Mouse (Mus musculus): Measurements from ENCODE around the gene Traf3ip2. TPM values are rescaled to one million over a fixed set of nuclear protein-coding genes. Genes with fewer than 3 reads are reported as not detected.
A peak's percentile ranks its signal among the peaks of the same experiment; 100 is the strongest.

Gene Traf3ip2
- polyA plus RNA-seq, 1 experiment from 2014 or later, result 14.8 TPM

- Histone ChIP-seq H3K27ac (replicated peaks) (peak overlapping the region; percentile 73), H3K36me3 (replicated peaks) (no peaks in the 10 kb centered on the region), H3K4me1 (peaks cover 36% of the 10 kb centered on the region), H3K27me3 (replicated peaks; ENCODE audit: low read depth, poor library complexity, severe bottlenecking) (no peaks in the 10 kb centered on the region), H3K9me3 (no peaks in the 10 kb centered on the region; the same call in 1 of the 2 replicates), H3K4me3 (no peak overlapping the region)
- WGBS, result 67% methylated on average over 8 of the region's 8 CpGs
- no peak for DNase-seq (ENCODE audit: low spot score)
These were observed 24.6 kb upstream of the Traf3ip2 start for GRCm38 (mm10) chr10:39587973-39588746.

GRCm38 (mm10) chr10:39589765-39590546 lies 22.8 kb upstream of the Traf3ip2 start:
- Histone ChIP-seq H3K27ac (replicated peaks) (0 out of 2 replicates have a peak overlapping the region, but pooled peaks have one; percentile 21), H3K27me3 (replicated peaks; ENCODE audit: low read depth, poor library complexity, severe bottlenecking) (no peaks in the 10 kb centered on the region), H3K36me3 (replicated peaks) (peaks cover 5% of the 10 kb centered on the region; the same call in 1 of the 2 replicates), H3K4me3 (no peak overlapping the region), H3K4me1 (peaks cover 32% of the 10 kb centered on the region), H3K9me3 (peaks cover 8% of the 10 kb centered on the region; the same call in 1 of the 2 replicates)
- no peak for DNase-seq (ENCODE audit: low spot score)
- WGBS, result 85% methylated on average over 19 of the region's 19 CpGs

- peaks cover 8% of the 10 kb centered on the region; the same call in 1 of the 2 replicates for H3K9me3 ChIP-seq
- H3K27ac ChIP-seq (replicated peaks), result no peak overlapping the region
- peaks cover 5% of the 10 kb centered on the region; the same call in 1 of the 2 replicates for H3K36me3 ChIP-seq (replicated peaks)
- no peak overlapping the region for H3K4me3 ChIP-seq
- H3K27me3 ChIP-seq (replicated peaks; ENCODE audit: low read depth, poor library complexity, severe bottlenecking), result no peaks in the 10 kb centered on the region; the same call in 1 of the 2 replicates
- peaks cover 32% of the 10 kb centered on the region for H3K4me1 ChIP-seq
- DNase-seq (ENCODE audit: low spot score), result no peak
- WGBS, result 87% methylated on average over 10 of the region's 10 CpGs
These were observed 22.1 kb upstream of the Traf3ip2 start for GRCm38 (mm10) chr10:39590629-39591028.

GRCm38 (mm10) chr10:39592501-39592900 lies 20.2 kb upstream of the Traf3ip2 start:
- H3K4me1 ChIP-seq, result peaks cover 30% of the 10 kb centered on the region
- H3K36me3 ChIP-seq (replicated peaks), result peaks cover 5% of the 10 kb centered on the region; the same call in 1 of the 2 replicates
- H3K4me3 ChIP-seq, result no peak overlapping the region
- H3K9me3 ChIP-seq, result peaks cover 8% of the 10 kb centered on the region; the same call in 1 of the 2 replicates
- H3K27me3 ChIP-seq (replicated peaks; ENCODE audit: low read depth, poor library complexity, severe bottlenecking), result no peaks in the 10 kb centered on the region; the same call in 1 of the 2 replicates
- 78% methylated on average over 4 of the region's 4 CpGs for WGBS
- H3K27ac ChIP-seq (replicated peaks), result no peak overlapping the region
- no peak for DNase-seq (ENCODE audit: low spot score)

GRCm38 (mm10) chr10:39594716-39595115 lies 18.0 kb upstream of the Traf3ip2 start:
- Histone ChIP-seq H3K9me3 (peaks cover 8% of the 10 kb centered on the region; the same call in 1 of the 2 replicates), H3K36me3 (replicated peaks) (peaks cover 5% of the 10 kb centered on the region; the same call in 1 of the 2 replicates), H3K4me1 (peaks cover 15% of the 10 kb centered on the region), H3K27me3 (replicated peaks; ENCODE audit: low read depth, poor library complexity, severe bottlenecking) (no peaks in the 10 kb centered on the region; the same call in 1 of the 2 replicates), H3K4me3 (no peak overlapping the region), H3K27ac (replicated peaks) (no peak overlapping the region)
- 74% methylated on average over 1 of the region's 1 CpGs for WGBS
- DNase-seq (ENCODE audit: low spot score), result no peak

GRCm38 (mm10) chr10:39595862-39596261 lies 16.9 kb upstream of the Traf3ip2 start:
- peaks cover 8% of the 10 kb centered on the region; the same call in 1 of the 2 replicates for H3K9me3 ChIP-seq
- no peak for DNase-seq (ENCODE audit: low spot score)
- WGBS, result 90% methylated on average over 3 of the region's 3 CpGs
- H3K27me3 ChIP-seq (replicated peaks; ENCODE audit: low read depth, poor library complexity, severe bottlenecking), result no peaks in the 10 kb centered on the region; the same call in 1 of the 2 replicates
- no peak overlapping the region for H3K27ac ChIP-seq (replicated peaks)
- H3K36me3 ChIP-seq (replicated peaks), result peaks cover 5% of the 10 kb centered on the region; the same call in 1 of the 2 replicates
- no peak overlapping the region for H3K4me3 ChIP-seq
- H3K4me1 ChIP-seq, result peaks cover 12% of the 10 kb centered on the region

- 58% methylated on average over 9 of the region's 9 CpGs for WGBS
- no peak overlapping the region for H3K4me3 ChIP-seq
- no peak for DNase-seq (ENCODE audit: low spot score)
- no peaks in the 10 kb centered on the region; the same call in 1 of the 2 replicates for H3K27me3 ChIP-seq (replicated peaks; ENCODE audit: low read depth, poor library complexity, severe bottlenecking)
- H3K27ac ChIP-seq (replicated peaks), result no peak overlapping the region
- peaks cover 5% of the 10 kb centered on the region; the same call in 1 of the 2 replicates for H3K36me3 ChIP-seq (replicated peaks)
- peaks cover 12% of the 10 kb centered on the region for H3K4me1 ChIP-seq
- peaks cover 8% of the 10 kb centered on the region; the same call in 1 of the 2 replicates for H3K9me3 ChIP-seq
These were observed 15.5 kb upstream of the Traf3ip2 start for GRCm38 (mm10) chr10:39597116-39597791.

- no peaks in the 10 kb centered on the region; the same call in 1 of the 2 replicates for H3K27me3 ChIP-seq (replicated peaks; ENCODE audit: low read depth, poor library complexity, severe bottlenecking)
- H3K4me3 ChIP-seq, result no peak overlapping the region
- WGBS, result 67% methylated on average over 3 of the region's 3 CpGs
- H3K36me3 ChIP-seq (replicated peaks), result peaks cover 5% of the 10 kb centered on the region; the same call in 1 of the 2 replicates
- H3K4me1 ChIP-seq, result peaks cover 12% of the 10 kb centered on the region
- H3K27ac ChIP-seq (replicated peaks), result no peak overlapping the region
- no peak for DNase-seq (ENCODE audit: low spot score)
- H3K9me3 ChIP-seq, result peaks cover 8% of the 10 kb centered on the region; the same call in 1 of the 2 replicates
These were observed 14.9 kb upstream of the Traf3ip2 start for GRCm38 (mm10) chr10:39597792-39598183.

- H3K4me3 ChIP-seq, result no peak overlapping the region
- no peaks in the 10 kb centered on the region for H3K36me3 ChIP-seq (replicated peaks)
- H3K27me3 ChIP-seq (replicated peaks; ENCODE audit: low read depth, poor library complexity, severe bottlenecking), result no peaks in the 10 kb centered on the region; the same call in 1 of the 2 replicates
- H3K4me1 ChIP-seq, result peaks cover 12% of the 10 kb centered on the region
- DNase-seq (ENCODE audit: low spot score), result no peak
- H3K9me3 ChIP-seq, result peaks cover under 1% of the 10 kb centered on the region; the same call in 1 of the 2 replicates
- 86% methylated on average over 4 of the region's 4 CpGs for WGBS
- H3K27ac ChIP-seq (replicated peaks), result no peak overlapping the region
These were observed 13.1 kb upstream of the Traf3ip2 start for GRCm38 (mm10) chr10:39599601-39600000.

GRCm38 (mm10) chr10:39600115-39600514 lies 12.6 kb upstream of the Traf3ip2 start:
- WGBS, result 87% methylated on average over 1 of the region's 1 CpGs
- H3K9me3 ChIP-seq, result peaks cover 6% of the 10 kb centered on the region; the same call in 1 of the 2 replicates
- peaks cover 12% of the 10 kb centered on the region for H3K4me1 ChIP-seq
- H3K4me3 ChIP-seq, result no peak overlapping the region
- DNase-seq (ENCODE audit: low spot score), result no peak
- no peaks in the 10 kb centered on the region; the same call in 1 of the 2 replicates for H3K27me3 ChIP-seq (replicated peaks; ENCODE audit: low read depth, poor library complexity, severe bottlenecking)
- no peaks in the 10 kb centered on the region for H3K36me3 ChIP-seq (replicated peaks)
- no peak overlapping the region for H3K27ac ChIP-seq (replicated peaks)

- no peak overlapping the region for H3K4me3 ChIP-seq
- no peak for DNase-seq (ENCODE audit: low spot score)
- 87% methylated on average over 5 of the region's 5 CpGs for WGBS
- peaks cover 12% of the 10 kb centered on the region for H3K4me1 ChIP-seq
- H3K36me3 ChIP-seq (replicated peaks), result no peaks in the 10 kb centered on the region
- H3K9me3 ChIP-seq, result peaks cover 9% of the 10 kb centered on the region; the same call in 1 of the 2 replicates
- H3K27me3 ChIP-seq (replicated peaks; ENCODE audit: low read depth, poor library complexity, severe bottlenecking), result no peaks in the 10 kb centered on the region
- no peak overlapping the region for H3K27ac ChIP-seq (replicated peaks)
These were observed 11.7 kb upstream of the Traf3ip2 start for GRCm38 (mm10) chr10:39601068-39601467.
